Mouse (Mus musculus) brain, embryonic 14.5 days (tissue): ENCODE measurements at regions not wholly inside any gene's neighbourhood (a gene's known extent, or its start where the extent isn't known, plus 50 kb on each side); places are given as distances from the start of the nearest gene placed in this dataset.

ENCODE experiments used
- CTCF ChIP-seq: fragments of 200-500 bp; IDR thresholded peaks from 2 replicates; pipeline ENCODE4 v1.5.1; 2012; ENCODE audit warnings: inconsistent platforms, mild to moderate bottlenecking, moderate library complexity, borderline replicate concordance; ENCODE audit not compliant: insufficient read depth, insufficient read length; ENCODE audit errors: extremely low read depth
- POLR2A ChIP-seq: fragments of 200-500 bp; IDR thresholded peaks from 2 replicates; pipeline ENCODE4 v1.6.1; 2012; ENCODE audit warnings: mild to moderate bottlenecking, inconsistent platforms, borderline replicate concordance; ENCODE audit not compliant: poor library complexity, insufficient read depth, insufficient read length, severe bottlenecking; ENCODE audit errors: extremely low read depth

DNA sequence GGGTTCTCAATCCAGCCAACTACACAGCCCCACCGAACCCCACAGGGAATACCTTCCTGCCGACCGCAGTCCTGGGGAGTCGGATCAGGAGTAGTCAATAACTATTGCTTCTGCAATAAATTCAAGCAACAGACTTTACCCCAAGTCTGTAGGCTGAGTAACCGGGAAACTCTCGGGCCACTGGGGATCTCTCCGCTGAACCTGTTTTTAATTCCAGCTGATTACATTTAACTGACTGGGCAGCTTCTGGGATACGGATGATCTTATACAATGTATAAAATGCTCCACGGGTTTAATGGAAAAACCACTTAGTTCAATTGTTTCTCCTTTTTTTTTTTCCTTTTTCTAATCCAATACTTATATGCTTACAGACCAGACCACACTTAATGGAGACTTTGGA, 336.6 kb downstream of the Agtpbp1 start:
- no peak for TF ChIP-seq CTCF
- TF ChIP-seq POLR2A = no peak
